Mouse (Mus musculus): ENCODE results near the gene Cend1.

GRCm38 (mm10) chr7:141474160-141474559, 44.9 kb upstream of the Cend1 start:
- TF ChIP-seq CTCF (IDR thresholded peaks at IDR 0.05; ENCODE audit: borderline replicate concordance, insufficient read depth, low read length) (no peak), POLR2A (IDR thresholded peaks at IDR 0.05; ENCODE audit: low read depth, low read length) (no peak)
